Mouse (Mus musculus) Patski (cell line): ENCODE results near the gene Rmdn2. TPM values are rescaled to one million over a fixed set of nuclear protein-coding genes. Genes with fewer than 3 reads are reported as not detected.

Source experiments
- ATAC-seq: fragments of 100-300 bp; one replicate; pipeline ENCODE4 v1.8.0; 2021
- CTCF ChIA-PET: fragments of 350-600 bp; sonication (Branson Sonifier 250); formaldehyde crosslinking; loops from one replicate; lab custom pipeline; 2022; ENCODE audit warnings: inconsistent platforms; lab: Charles Lee
- POLR2A ChIA-PET: fragments of 350-600 bp; sonication (Branson Sonifier 250); formaldehyde crosslinking; loops from one replicate; lab custom pipeline; 2022; ENCODE audit warnings: antibody characterized with exemption, inconsistent platforms; lab: Charles Lee
- DNase-seq: peaks from one replicate; pipeline ENCODE4 v3.0.0-alpha.2; 2011; ENCODE audit warnings: low read depth, low spot score
- H3K27me3 ChIP-seq: fragments of 371-371 bp; one replicate; pipeline ENCODE4 v1.5.1; 2021
- CTCF ChIP-seq: fragments of 100-300 bp; IDR thresholded peaks from one replicate; pipeline ENCODE4 v1.5.1; 2021
- in situ Hi-C: fragments of 300-500 bp; cut with MboI; formaldehyde crosslinking; loops from 3 replicates; pipeline ENCODE4 v1.11.1; 2018; ENCODE audit warnings: low pct_unique_long_range_greater_than_20kb, mixed read lengths
- polyA plus RNA-seq: library from polyadenylated mRNA; unstranded; gene quantifications from one replicate; pipeline ENCODE4 v1.2.3, GENCODE M21; 2021

Rmdn2 gene
- polyA plus RNA-seq, 1 experiment from 2014 or later = 15.1 TPM

GRCm38 (mm10) chr17:79695106-79695505 is 83.4 kb downstream of the Rmdn2 start:
- in situ Hi-C loops = loop anchor here (10.0 kb wide), 1 partner anchor 320 kb away; no protein-coding TSS in a partner anchor
- POLR2A ChIA-PET = no interaction called here
- CTCF ChIA-PET = interaction anchor here (1.0 kb wide), 1 partner anchor 34 kb away, joined by 3 read pairs; no protein-coding TSS in a partner anchor
- ATAC-seq (no peak), DNase-seq (no peak)
- H3K27me3 ChIP-seq = no peaks in the 10 kb centered on the region
- TF ChIP-seq CTCF = no peak

GRCm38 (mm10) chr17:79695541-79695940 is 83.9 kb downstream of the Rmdn2 start:
- CTCF ChIA-PET = interaction anchor here (1.0 kb wide), 1 partner anchor 34 kb away, joined by 3 read pairs; no protein-coding TSS in a partner anchor

DNA sequence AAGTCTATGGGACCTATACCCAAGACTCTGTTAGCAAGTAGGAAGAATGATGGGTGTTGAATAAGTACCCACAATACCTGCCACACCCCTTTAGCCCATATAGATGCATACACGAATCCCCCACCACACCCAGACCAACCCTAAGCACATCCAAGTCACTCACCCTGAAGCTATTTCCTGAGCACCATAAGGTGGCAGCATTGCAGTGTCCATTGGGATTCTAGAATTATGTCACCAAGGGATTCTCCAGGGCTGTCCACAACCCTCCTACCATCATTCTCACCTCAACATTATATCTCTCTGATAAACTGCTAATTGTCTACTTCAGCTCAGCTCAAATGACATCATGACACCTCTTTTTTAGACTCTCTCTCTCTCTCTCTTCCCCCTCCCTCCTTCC is 87.5 kb downstream of the Rmdn2 start:
- ATAC-seq = peak; percentile 17
- DNase-seq = no peak
- ChIA-PET POLR2A (no interaction called here), CTCF (interaction anchor here (0.7 to 2.9 kb wide), 8 partner anchors 16 to 164 kb away, joined by 3 to 10 read pairs (median 6); partner anchors contain the start of gene Cyp1b1)
- in situ Hi-C loops = loop anchor here (10.0 kb wide), 1 partner anchor 316 kb away; no protein-coding TSS in a partner anchor
- peak; percentile 89 for TF ChIP-seq CTCF
- no peaks in the 10 kb centered on the region for H3K27me3 ChIP-seq

More at GRCm38 (mm10) chr17:79695541-79695940, 83.9 kb downstream of the Rmdn2 start:
- no peak for DNase-seq
- no peak for TF ChIP-seq CTCF
- in situ Hi-C loops = loop anchor here (10.0 kb wide), 1 partner anchor 319 kb away; no protein-coding TSS in a partner anchor
- H3K27me3 ChIP-seq = no peaks in the 10 kb centered on the region
- ATAC-seq = no peak
- POLR2A ChIA-PET = no interaction called here

- peak; percentile 61 for ATAC-seq
- POLR2A ChIA-PET = interaction anchor here (1.2 kb wide), 1 partner anchor 9 kb away, joined by 4 read pairs; no protein-coding TSS in a partner anchor
Observed at GRCm38 (mm10) chr17:79700871-79701270, 89.2 kb downstream of the Rmdn2 start.

GRCm38 (mm10) chr17:79705671-79706455 is 94.2 kb downstream of the Rmdn2 start:
- no peaks in the 10 kb centered on the region for H3K27me3 ChIP-seq
- no peak for ATAC-seq
- CTCF ChIA-PET = no interaction called here
- TF ChIP-seq CTCF = no peak
- in situ Hi-C loops = no loop called here
- POLR2A ChIA-PET = interaction anchor here (3.1 kb wide), 1 partner anchor 9 kb away, joined by 13 read pairs; the partner anchor contains the start of gene Cyp1b1
- no peak for DNase-seq

More at GRCm38 (mm10) chr17:79700871-79701270, 89.2 kb downstream of the Rmdn2 start:
- no peaks in the 10 kb centered on the region for H3K27me3 ChIP-seq
- CTCF ChIA-PET = interaction anchor here (0.6 to 1.5 kb wide), 4 partner anchors 41 to 139 kb away, joined by 3 read pairs; no protein-coding TSS in a partner anchor
- in situ Hi-C loops = no loop called here
- no peak for TF ChIP-seq CTCF
- no peak for DNase-seq

- ChIA-PET CTCF (no interaction called here), POLR2A (no interaction called here)
- H3K27me3 ChIP-seq = no peaks in the 10 kb centered on the region
- in situ Hi-C loops = no loop called here
- ATAC-seq (no peak), DNase-seq (no peak)
- TF ChIP-seq CTCF = no peak
Observed at GRCm38 (mm10) chr17:79708168-79708567, 96.5 kb downstream of the Rmdn2 start.

DNA sequence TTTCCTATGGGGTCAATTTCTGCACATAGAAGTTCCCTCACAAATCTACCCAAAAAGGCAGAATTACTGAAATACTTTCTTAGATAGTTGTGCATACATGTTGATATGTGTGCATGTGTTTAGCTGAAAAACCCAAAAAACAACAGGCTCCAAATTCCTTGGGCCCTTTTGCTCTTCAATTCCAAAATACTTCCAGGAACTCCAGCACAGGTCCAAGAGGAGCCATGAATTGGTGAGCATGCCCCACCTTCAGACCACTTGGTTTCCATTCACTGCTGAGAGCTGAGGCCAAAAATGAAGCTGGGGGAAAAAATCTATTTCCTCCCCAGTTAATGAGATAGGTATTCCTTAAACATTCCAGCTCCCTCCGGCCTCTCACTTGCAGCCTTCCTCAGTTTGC is 98.1 kb downstream of the Rmdn2 start:
- in situ Hi-C loops = no loop called here
- ChIA-PET CTCF (interaction anchor here (1.5 kb wide), 1 partner anchor 15 kb away, joined by 3 read pairs; no protein-coding TSS in a partner anchor), POLR2A (interaction anchor here (0.6 to 1.1 kb wide), 2 partner anchors 9 to 480 kb away, joined by 3 to 4 read pairs; no protein-coding TSS in a partner anchor)
- no peaks in the 10 kb centered on the region for H3K27me3 ChIP-seq
- ATAC-seq (no peak), DNase-seq (no peak)
- TF ChIP-seq CTCF = no peak

GRCm38 (mm10) chr17:79710246-79710842 is 98.7 kb downstream of the Rmdn2 start:
- ATAC-seq = no peak
- POLR2A ChIA-PET = interaction anchor here (0.6 to 1.5 kb wide), 3 partner anchors 33 to 732 kb away, joined by 3 to 11 read pairs (median 4); no protein-coding TSS in a partner anchor
- DNase-seq = no peak
- no peaks in the 10 kb centered on the region for H3K27me3 ChIP-seq
- CTCF ChIA-PET = interaction anchor here (0.7 to 1.5 kb wide), 2 partner anchors 11 to 14 kb away, joined by 3 read pairs; no protein-coding TSS in a partner anchor
- no peak for TF ChIP-seq CTCF
- in situ Hi-C loops = no loop called here

DNA sequence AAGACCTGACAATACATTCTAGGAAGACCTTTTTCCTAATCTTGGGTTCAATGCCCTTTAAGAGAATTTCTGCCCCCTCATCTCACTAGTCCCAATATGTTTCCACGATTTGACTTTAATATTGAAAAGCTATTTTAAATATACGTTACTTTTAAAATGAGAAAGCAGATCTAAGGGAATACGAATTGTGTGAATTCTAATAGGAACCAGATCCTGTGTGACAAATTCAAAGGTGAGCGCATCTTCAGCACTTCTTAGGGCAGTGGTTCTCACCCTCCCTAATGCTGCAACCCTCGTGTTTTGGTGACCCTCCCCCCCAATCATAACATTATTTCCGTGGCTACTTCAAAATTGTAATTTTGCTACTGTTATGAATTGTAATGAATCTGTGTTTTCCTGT is 100.3 kb downstream of the Rmdn2 start:
- DNase-seq (no peak), ATAC-seq (no peak)
- ChIA-PET CTCF (interaction anchor here (0.8 to 1.4 kb wide), 2 partner anchors 114 to 123 kb away, joined by 3 to 4 read pairs; no protein-coding TSS in a partner anchor), POLR2A (interaction anchor here (0.7 to 1.5 kb wide), 4 partner anchors 32 to 124 kb away, joined by 3 to 12 read pairs (median 7); no protein-coding TSS in a partner anchor)
- in situ Hi-C loops = no loop called here
- no peak for TF ChIP-seq CTCF
- H3K27me3 ChIP-seq = no peaks in the 10 kb centered on the region

DNA sequence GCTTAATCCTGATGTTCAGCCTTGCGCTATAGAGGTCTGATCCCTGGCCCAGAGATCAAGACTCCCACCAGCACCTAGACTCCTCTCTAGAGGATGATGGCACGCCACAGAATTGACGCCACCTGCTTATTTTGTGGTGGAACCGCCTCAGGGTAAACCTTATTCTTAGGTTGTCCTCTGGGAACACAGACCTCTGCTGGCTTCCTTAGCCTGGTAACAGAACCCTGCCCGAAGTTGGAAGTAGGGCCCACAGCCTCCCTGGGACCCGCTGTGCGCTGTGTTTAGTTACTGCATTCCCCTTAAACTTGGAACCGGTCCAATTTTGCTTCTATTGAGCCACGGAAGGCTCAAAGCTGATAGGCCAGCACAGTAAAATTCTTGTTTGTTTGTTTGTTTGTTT is 100.9 kb downstream of the Rmdn2 start:
- in situ Hi-C loops = no loop called here
- ATAC-seq (no peak), DNase-seq (no peak)
- ChIA-PET CTCF (interaction anchor here (1.4 kb wide), 1 partner anchor 113 kb away, joined by 4 read pairs; no protein-coding TSS in a partner anchor), POLR2A (interaction anchor here (0.7 to 1.1 kb wide), 2 partner anchors 9 to 126 kb away, joined by 3 read pairs; no protein-coding TSS in a partner anchor)
- no peaks in the 10 kb centered on the region for H3K27me3 ChIP-seq
- TF ChIP-seq CTCF = no peak
